Mouse (Mus musculus) heart, postnatal 36 days (tissue): ENCODE measurements around the gene Vmn1r198. TPM values are rescaled to one million over a fixed set of nuclear protein-coding genes. Genes with fewer than 3 reads are reported as not detected.
"Not testable (repeated sequence)": the region's sequence is repeated elsewhere in the genome, so short reads cannot be mapped to it uniquely, and the experiment has no call there.

Experiments
- DNase-seq, 2 experiments: peaks; one replicate each; pipeline ENCODE4 v3.0.0; 2021 to 2022
- intact Hi-C: fragments of 180-260 bp; cut with DNase I; formaldehyde crosslinking; loops from one replicate; pipeline ENCODE4 v1.15.1; 2025
- total RNA-seq, 2 experiments: library from RNA; stranded (reverse); gene quantifications; 2 replicates each; pipeline ENCODE4 v1.2.3; 2021

Vmn1r198 gene
- not detected for total RNA-seq

DNA sequence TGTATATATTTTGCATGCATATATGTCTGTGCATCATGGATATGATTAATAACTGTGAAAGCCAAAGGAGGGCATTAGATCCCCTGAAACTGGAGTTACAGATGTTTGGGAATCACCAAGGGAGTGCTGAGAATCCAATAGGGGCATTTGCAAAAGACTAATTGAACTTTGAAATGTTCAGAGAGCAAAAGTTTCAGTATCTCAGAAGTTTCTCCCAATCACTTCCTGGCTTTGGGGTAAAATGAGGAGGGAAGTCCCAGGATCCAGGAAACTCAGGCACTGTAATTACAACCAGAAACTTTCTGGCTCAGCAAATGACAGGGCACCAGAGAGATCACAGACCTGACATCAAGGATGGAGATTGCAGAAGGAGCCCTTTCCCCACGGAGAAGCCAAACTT lies at the start of gene Vmn1r198:
TSS of gene Vmn1r198 (plus strand) at position 301 of the 400 bp plus-strand sequence.
- intact Hi-C loops, result no loop called here

DNA sequence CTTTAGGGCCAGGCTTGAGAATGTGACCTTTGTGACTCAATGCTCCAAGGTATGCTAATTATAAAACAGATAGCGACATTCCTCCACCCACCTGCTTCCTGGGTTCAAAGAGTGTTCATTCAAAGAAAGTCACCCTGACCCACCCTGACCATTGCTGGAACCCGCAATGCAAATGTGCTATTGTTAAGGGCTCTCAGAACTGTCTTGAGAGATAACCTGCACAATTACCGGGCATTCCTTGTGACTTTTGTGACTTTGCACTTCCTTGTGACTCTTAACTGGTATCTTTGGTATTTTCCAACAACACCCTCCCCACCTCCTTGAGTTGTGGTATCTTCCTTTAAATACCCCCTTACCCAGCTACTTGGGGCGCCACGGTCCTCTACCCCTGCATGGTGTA lies 42.1 kb upstream of the Vmn1r198 start:
- DNase-seq, intact Hi-C loops: not testable (repeated sequence)

More for the DNA sequence above, at the start of gene Vmn1r198:
- DNase-seq, result no peak

DNA sequence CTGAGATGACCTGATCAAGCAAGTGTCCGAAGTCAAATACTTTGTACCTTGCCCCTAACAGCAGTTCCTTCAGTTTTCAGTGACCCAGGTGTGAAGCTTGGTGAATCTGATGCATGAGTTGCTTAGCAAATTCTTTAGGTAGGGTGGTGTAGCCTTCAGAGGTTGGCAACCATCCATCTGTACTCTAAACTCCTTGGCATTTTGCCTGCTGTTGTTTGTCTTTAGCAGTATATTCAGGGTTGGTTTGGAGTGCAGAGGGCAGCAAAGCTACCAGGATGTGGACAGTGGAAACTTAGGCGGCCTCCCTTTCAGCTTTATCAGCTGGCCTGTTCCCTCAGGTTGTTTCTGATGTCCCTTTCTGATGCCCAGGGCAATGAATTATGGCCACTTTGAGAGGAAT lies 34.8 kb upstream of the Vmn1r198 start:
- DNase-seq, result no peak
- intact Hi-C loops, result no loop called here

DNA sequence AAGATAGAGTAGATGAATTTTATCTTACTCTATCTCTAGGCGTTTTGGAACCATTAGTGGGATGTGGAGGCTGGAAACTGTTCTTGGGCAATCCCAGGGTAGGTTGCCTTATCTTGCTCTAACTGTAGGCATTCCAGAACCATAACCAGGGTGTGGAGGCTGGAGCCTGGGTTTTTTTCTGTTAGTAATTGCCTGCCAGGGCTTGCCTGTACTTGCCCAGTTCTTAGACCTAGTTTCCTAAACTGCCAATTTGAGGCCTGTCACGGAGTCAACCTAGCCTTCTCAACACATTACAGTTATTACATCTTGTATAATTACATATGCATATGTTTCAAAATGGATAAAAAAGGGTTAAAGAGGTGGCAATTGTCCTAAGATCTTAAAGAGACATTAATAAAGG lies 32.8 kb upstream of the Vmn1r198 start:
- DNase-seq, result no peak
- intact Hi-C loops, result no loop called here

DNA sequence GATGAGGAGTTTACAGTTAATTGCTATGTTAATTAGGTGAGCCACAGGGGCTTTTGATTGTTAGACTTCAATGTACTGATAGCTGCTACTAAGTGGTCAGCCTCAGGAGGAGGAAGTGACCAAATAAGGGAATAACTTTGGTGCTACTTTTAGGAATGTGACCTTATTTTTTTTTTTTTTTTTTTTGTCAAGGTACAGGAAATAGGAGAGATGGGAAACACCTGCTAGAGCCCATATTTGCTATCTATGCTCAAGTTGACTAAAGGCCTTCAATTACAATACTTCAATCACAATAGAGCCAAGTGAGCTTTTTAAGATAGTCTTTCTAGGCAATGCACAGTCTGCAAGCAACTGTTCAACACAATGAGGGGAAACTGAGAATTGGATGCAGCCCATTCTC lies 30.1 kb upstream of the Vmn1r198 start:
- intact Hi-C loops, result no loop called here
- DNase-seq, result no peak

DNA sequence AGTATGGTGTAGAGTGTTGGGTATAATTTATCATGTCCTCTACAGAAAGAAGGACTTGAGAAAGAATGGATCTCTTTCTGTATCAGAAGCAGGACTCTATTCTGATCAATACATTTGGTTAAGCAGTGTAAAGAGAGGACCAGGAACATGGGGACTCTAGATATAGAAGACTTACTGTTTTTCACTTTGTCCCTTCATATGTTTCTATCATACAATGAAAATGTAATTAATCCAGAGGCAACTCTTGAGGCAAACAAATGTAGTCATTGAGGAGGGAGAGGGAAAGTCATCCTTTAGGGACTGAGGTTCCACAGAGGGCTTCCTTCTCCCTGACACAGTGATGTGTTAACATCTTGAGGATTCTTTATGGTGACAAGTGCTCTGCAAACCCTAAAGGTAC lies 25.9 kb upstream of the Vmn1r198 start, which contains the start of gene Vmn1r197:
TSS of gene Vmn1r197 (plus strand) at position 301 of the 400 bp plus-strand sequence.
- no peak for DNase-seq
- intact Hi-C loops, result no loop called here

DNA sequence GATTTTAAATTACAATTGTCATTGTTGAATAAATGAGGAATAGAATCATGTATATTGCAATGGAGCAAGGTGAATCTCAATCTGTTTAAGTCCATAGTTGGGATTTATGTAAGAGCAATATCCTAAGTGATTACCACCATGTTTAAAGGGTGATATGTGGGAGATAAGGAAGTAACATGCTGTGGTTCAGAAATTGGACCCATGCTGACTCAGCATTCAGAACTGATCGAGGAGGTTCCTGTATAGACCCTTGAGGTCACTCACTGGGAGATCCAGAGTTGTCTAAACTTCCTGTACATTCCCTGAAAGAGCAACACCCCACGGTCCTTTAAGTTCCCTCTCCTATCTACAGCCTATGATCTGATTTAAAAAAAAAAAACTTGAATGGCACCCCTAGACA lies 16.9 kb upstream of the Vmn1r198 start:
- DNase-seq, result no peak
- intact Hi-C loops, result no loop called here

DNA sequence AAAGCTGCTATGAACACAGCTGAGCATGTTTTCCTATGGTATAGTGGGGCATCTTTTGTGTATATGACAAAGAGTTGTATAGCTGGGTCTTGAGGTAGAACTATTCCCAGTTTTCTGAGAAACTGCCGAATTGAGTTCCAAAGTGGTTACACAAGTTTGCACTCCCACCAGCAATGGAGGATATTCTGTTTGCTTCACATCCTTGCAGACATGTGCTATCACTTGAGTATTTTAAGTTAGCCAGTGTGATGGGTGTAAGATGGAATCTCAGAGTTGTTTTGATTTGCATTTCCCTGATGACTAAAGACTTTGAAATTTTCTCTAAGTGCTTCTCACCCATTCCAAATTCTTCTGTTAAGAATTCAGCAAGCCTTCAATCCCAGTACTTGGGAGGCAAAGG lies 14.6 kb upstream of the Vmn1r198 start:
- no peak for DNase-seq
- intact Hi-C loops, result no loop called here

DNA sequence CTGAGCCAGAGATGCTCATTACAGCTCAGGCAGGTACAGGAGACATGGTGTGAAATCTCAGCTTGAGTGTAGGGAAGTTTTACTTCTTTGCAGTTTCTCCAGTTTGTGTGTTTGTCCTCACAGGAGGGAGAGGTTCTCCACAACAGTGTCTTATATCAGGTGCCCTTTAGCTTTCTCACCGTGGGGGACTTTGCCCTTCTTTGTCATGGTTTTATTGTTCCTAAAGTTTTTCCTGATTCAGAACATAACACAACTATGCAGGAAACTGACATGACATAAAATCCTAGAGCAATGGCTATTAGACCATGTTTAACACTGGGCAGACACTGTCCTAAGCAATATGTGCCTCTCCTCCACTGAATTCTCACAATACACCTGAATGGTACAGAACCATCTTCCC lies 649 bp downstream of the Vmn1r198 start:
- DNase-seq, result no peak
- intact Hi-C loops, result no loop called here

DNA sequence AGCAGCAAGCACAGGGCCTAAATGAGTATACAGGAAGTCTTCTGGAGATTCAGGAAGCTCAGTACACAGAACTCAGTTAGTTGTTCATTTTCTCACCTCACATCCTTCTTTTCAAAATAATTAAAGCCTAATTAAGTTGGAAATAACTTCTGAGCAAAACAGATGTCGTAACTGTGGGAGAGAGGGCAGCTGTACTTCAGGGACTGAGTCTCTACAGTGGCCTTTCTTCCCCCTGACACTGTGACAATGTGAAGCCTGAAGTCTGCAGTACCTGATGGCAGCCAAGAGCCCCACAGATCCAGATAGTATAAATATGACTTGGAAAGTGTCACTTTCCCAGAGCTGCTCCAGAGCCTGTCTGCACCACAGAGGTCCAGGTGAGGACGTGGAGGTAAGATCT lies 29.4 kb downstream of the Vmn1r198 start, which contains the start of gene Vmn1r199:
TSS of gene Vmn1r199 (plus strand) at position 301 of the 400 bp plus-strand sequence.
- intact Hi-C loops, result no loop called here
- no peak for DNase-seq

DNA sequence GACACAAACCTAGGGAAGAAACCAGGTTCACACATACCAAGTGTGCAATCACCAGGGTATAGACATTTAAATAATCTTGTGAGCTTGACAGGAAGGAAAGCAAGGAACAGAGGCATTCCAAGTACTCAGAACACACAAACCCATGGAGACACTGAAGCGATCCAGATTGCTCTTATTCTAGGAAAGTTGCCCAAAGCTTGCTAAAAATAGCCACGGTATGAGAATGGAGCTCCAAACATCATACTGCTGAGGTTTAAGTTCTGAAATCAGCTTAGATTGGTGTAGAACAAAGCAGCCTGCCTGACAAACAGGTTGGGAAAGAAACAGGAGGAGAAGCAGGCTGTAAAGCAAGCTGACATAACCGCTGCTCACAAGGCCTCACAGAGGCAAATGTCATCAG lies 31.0 kb downstream of the Vmn1r198 start:
- DNase-seq, intact Hi-C loops: not testable (repeated sequence)

DNA sequence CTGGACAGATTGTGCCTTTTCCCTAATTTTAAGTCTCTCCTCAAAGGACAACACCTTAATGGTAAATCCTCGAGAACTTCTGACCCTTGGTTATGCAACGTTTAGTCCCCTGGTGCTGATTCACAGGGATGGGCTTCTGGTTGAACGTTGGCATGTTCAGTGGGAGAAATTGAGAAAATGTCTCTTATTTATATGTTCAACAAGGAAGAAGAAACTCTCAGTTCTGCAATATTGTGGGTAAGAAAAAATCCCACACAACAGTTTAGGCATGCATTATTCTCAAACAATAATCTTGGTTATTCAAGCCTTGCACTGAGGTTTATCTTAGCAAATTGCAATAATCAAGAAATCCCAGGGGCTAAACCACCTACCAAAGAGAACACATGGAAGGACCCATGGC lies 33.2 kb downstream of the Vmn1r198 start:
- DNase-seq, result no peak
- intact Hi-C loops, result no loop called here

DNA sequence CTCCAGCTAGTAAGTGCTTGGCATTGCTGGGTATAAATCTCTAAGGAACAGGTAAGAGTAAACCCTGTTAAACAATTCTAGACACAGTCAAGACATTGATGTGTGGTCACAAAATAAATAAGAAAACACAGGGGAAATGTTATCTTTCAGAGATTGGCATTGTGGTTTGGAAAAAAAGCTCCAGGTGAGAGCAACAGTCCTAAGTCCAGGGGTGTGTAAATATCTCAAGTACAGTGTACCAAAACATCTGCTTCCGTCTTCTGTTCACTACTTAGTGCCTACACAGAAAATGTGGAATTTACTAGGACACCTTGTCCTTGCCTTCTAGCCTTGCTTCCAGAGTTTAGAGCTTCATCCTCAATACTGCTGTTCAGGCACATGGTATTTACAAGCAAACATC lies 36.9 kb downstream of the Vmn1r198 start:
- intact Hi-C loops, result no loop called here
- no peak for DNase-seq

DNA sequence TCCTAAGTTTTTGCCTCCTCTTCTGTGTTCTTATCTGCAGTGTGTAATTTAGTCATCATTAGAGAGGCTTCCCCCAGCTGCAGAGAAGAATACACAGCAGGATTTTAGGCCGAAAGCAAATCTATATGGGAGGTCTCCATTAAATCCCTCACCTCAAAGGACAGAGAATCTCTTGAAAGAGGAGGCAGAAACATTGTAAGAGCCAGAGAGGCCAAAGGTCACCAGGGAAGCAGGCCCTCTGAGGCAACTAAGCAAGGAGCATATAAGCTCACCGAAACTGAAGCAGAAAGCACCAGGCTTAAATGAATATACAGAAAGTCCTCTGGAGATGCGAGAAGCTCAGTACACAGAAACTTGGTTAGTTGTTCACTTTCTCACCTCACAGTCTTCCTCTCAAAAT lies 39.9 kb downstream of the Vmn1r198 start, which contains the start of gene Vmn1r200:
TSS of gene Vmn1r200 (plus strand) at position 301 of the 400 bp plus-strand sequence.
- intact Hi-C loops, result no loop called here
- no peak for DNase-seq

DNA sequence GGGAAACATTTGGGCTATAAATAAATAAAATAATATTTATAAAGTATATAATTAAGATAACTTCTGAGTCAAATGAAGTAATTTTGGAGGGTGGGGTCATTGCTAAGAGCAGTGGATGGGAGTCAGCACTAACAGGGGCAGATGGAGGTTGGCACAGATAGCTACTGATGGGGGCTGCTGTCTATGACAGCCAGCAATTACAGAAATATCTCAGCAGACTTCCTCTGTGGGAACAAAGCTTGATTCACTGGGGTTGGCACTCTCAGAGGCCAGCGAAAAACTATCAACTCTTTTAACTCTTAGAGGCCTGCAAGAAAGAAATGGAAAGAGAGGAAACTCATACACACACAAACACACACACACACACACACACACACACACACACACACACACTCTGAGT lies 52.8 kb downstream of the Vmn1r198 start:
- intact Hi-C loops, result no loop called here

More for the DNA sequence above, 52.8 kb downstream of the Vmn1r198 start:
- no peak for DNase-seq

Other genes with a start within 250 kb of the Vmn1r198 start
- not detected for gene Vmn1r189, start 244.5 kb upstream of the Vmn1r198 start, total RNA-seq
- not detected for gene Vmn1r191, start 166.4 kb upstream of the Vmn1r198 start, total RNA-seq
- not detected for gene Vmn1r192, start 159.2 kb upstream of the Vmn1r198 start, total RNA-seq
- gene Vmn1r193, start 127.2 kb upstream of the Vmn1r198 start, total RNA-seq, result not detected
- not detected for gene Vmn1r194, start 106.1 kb upstream of the Vmn1r198 start, total RNA-seq
- gene Vmn1r195, start 79.8 kb upstream of the Vmn1r198 start, total RNA-seq, result not detected
- gene Vmn1r196, start 60.4 kb upstream of the Vmn1r198 start, total RNA-seq, result not detected
- not detected for gene Vmn1r197, start 25.8 kb upstream of the Vmn1r198 start, total RNA-seq
- gene Vmn1r199, start 29.5 kb downstream of the Vmn1r198 start, total RNA-seq, result not detected
- not detected for gene Vmn1r200, start 40.0 kb downstream of the Vmn1r198 start, total RNA-seq
- gene Vmn1r201, start 121.6 kb downstream of the Vmn1r198 start, total RNA-seq, result not detected
- gene Vmn1r202, start 155.0 kb downstream of the Vmn1r198 start, total RNA-seq, result not detected
- gene Vmn1r203, start 167.8 kb downstream of the Vmn1r198 start, total RNA-seq, result not detected
- not detected for gene Vmn1r204, start 202.8 kb downstream of the Vmn1r198 start, total RNA-seq
- gene Vmn1r205, start 242.6 kb downstream of the Vmn1r198 start, total RNA-seq, result not detected